Mouse (Mus musculus): ENCODE measurements around the gene Srrm2. TPM values are rescaled to one million over a fixed set of nuclear protein-coding genes. Genes with fewer than 3 reads are reported as not detected.
A peak's percentile ranks its signal among the peaks of the same experiment; 100 is the strongest.

Gene Srrm2
- polyA plus RNA-seq, 1 experiment: 117 TPM

GRCm38 (mm10) chr17:23802746-23803365 lies 12.5 kb downstream of the Srrm2 start:
- no peak for TF ChIP-seq GATA1 (IDR thresholded peaks at IDR 0.05; ENCODE audit: borderline replicate concordance, low read length)
- no peak for TF ChIP-seq FLI1 (IDR thresholded peaks at IDR 0.05; ENCODE audit: low read length)
- peaks cover 41% of the 10 kb centered on the region for H3K4me1 ChIP-seq
- no peaks in the 10 kb centered on the region for H3K27me3 ChIP-seq (replicated peaks)
- H3K4me3 ChIP-seq (replicated peaks): peak overlapping the region; percentile 95
- H3K36me3 ChIP-seq (replicated peaks; ENCODE audit: low read length): peaks cover 23% of the 10 kb centered on the region
- H3K9me3 ChIP-seq: no peaks in the 10 kb centered on the region

- TF ChIP-seq FLI1 (IDR thresholded peaks at IDR 0.05; ENCODE audit: low read length): no peak
- TF ChIP-seq GATA1 (IDR thresholded peaks at IDR 0.05; ENCODE audit: borderline replicate concordance, low read length): no peak
- Histone ChIP-seq H3K36me3 (replicated peaks; ENCODE audit: low read length) (peaks cover 30% of the 10 kb centered on the region), H3K9me3 (no peaks in the 10 kb centered on the region), H3K27me3 (replicated peaks) (no peaks in the 10 kb centered on the region), H3K4me1 (peaks cover 36% of the 10 kb centered on the region), H3K4me3 (replicated peaks) (peak overlapping the region; percentile 95)
Measured at GRCm38 (mm10) chr17:23803366-23804041, 13.2 kb downstream of the Srrm2 start.

- H3K27me3 ChIP-seq (replicated peaks): no peaks in the 10 kb centered on the region
- no peaks in the 10 kb centered on the region for H3K9me3 ChIP-seq
- peaks cover 40% of the 10 kb centered on the region for H3K36me3 ChIP-seq (replicated peaks; ENCODE audit: low read length)
- TF ChIP-seq FLI1 (IDR thresholded peaks at IDR 0.05; ENCODE audit: low read length) (no peak), GATA1 (IDR thresholded peaks at IDR 0.05; ENCODE audit: borderline replicate concordance, low read length) (no peak)
- peak overlapping the region; percentile 95 for H3K4me3 ChIP-seq (replicated peaks)
- H3K4me1 ChIP-seq: peaks cover 31% of the 10 kb centered on the region
Measured at GRCm38 (mm10) chr17:23804426-23805085, 14.2 kb downstream of the Srrm2 start.

- H3K36me3 ChIP-seq (replicated peaks; ENCODE audit: low read length): peaks cover 63% of the 10 kb centered on the region
- no peaks in the 10 kb centered on the region for H3K9me3 ChIP-seq
- H3K27me3 ChIP-seq (replicated peaks): no peaks in the 10 kb centered on the region
- TF ChIP-seq FLI1 (IDR thresholded peaks at IDR 0.05; ENCODE audit: low read length): no peak
- no peak for TF ChIP-seq GATA1 (IDR thresholded peaks at IDR 0.05; ENCODE audit: borderline replicate concordance, low read length)
- peak overlapping the region; percentile 72 for H3K4me3 ChIP-seq (replicated peaks)
- H3K4me1 ChIP-seq: peaks cover 27% of the 10 kb centered on the region
Measured at GRCm38 (mm10) chr17:23806867-23807266, 16.5 kb downstream of the Srrm2 start.

DNA sequence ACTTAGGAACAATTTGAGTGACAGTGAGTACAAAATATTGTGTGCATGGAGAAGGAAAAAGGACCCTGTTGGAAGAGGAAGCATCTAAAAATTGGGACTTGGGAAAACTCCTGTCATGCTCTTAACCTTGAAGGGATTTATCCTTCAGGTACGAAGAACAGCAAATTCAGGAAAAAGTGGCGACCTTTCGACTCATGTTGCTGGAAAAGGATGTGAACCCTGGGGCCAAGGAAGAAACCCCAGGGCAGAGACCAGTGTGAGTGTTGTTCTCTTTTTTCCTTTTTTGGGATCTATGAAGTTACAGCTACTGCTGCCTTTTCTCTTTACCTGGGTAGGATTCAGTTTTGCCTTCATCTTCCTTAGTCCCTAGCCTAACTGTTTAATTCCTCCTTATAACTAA lies 17.6 kb downstream of the Srrm2 start:
- TF ChIP-seq GATA1 (IDR thresholded peaks at IDR 0.05; ENCODE audit: borderline replicate concordance, low read length): no peak
- no peak for TF ChIP-seq FLI1 (IDR thresholded peaks at IDR 0.05; ENCODE audit: low read length)
- Histone ChIP-seq H3K36me3 (replicated peaks; ENCODE audit: low read length) (peaks cover 74% of the 10 kb centered on the region), H3K9me3 (no peaks in the 10 kb centered on the region), H3K4me3 (replicated peaks) (no peak overlapping the region), H3K4me1 (peaks cover 27% of the 10 kb centered on the region), H3K27me3 (replicated peaks) (no peaks in the 10 kb centered on the region)

GRCm38 (mm10) chr17:23815641-23816040 lies 25.3 kb downstream of the Srrm2 start:
- H3K9me3 ChIP-seq: peaks cover 14% of the 10 kb centered on the region; the same call in 1 of the 2 replicates
- H3K27me3 ChIP-seq (replicated peaks): no peaks in the 10 kb centered on the region
- H3K36me3 ChIP-seq (replicated peaks; ENCODE audit: low read length): peaks cover 100% of the 10 kb centered on the region
- H3K4me3 ChIP-seq (replicated peaks): no peak overlapping the region
- no peak for TF ChIP-seq GATA1 (IDR thresholded peaks at IDR 0.05; ENCODE audit: borderline replicate concordance, low read length)
- TF ChIP-seq FLI1 (IDR thresholded peaks at IDR 0.05; ENCODE audit: low read length): no peak
- H3K4me1 ChIP-seq: peaks cover 11% of the 10 kb centered on the region

- Histone ChIP-seq H3K27me3 (replicated peaks) (no peaks in the 10 kb centered on the region), H3K36me3 (replicated peaks; ENCODE audit: low read length) (peaks cover 100% of the 10 kb centered on the region), H3K4me1 (peaks cover 38% of the 10 kb centered on the region), H3K9me3 (peaks cover 14% of the 10 kb centered on the region; the same call in 1 of the 2 replicates), H3K4me3 (replicated peaks) (no peak overlapping the region)
- TF ChIP-seq GATA1 (IDR thresholded peaks at IDR 0.05; ENCODE audit: borderline replicate concordance, low read length) (no peak), FLI1 (IDR thresholded peaks at IDR 0.05; ENCODE audit: low read length) (no peak)
Measured at GRCm38 (mm10) chr17:23818579-23818978, 28.2 kb downstream of the Srrm2 start.

DNA sequence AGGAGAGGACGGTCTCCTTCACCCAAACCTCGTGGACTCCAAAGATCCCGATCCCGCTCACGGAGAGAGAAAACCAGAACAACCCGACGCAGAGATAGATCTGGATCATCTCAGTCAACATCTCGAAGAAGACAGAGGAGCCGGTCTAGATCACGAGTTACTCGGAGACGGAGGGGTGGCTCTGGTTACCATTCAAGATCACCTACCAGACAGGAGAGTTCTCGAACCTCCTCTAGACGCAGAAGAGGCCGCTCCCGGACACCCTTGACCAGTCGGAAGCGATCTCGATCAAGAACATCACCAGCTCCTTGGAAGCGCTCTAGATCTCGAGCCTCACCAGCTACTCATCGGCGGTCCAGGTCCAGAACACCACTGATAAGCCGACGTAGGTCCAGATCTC lies 28.9 kb downstream of the Srrm2 start:
- peaks cover 99% of the 10 kb centered on the region for H3K36me3 ChIP-seq (replicated peaks; ENCODE audit: low read length)
- no peak for TF ChIP-seq GATA1 (IDR thresholded peaks at IDR 0.05; ENCODE audit: borderline replicate concordance, low read length)
- no peak for TF ChIP-seq FLI1 (IDR thresholded peaks at IDR 0.05; ENCODE audit: low read length)
- H3K4me1 ChIP-seq: peaks cover 42% of the 10 kb centered on the region
- peaks cover 14% of the 10 kb centered on the region; the same call in 1 of the 2 replicates for H3K9me3 ChIP-seq
- no peaks in the 10 kb centered on the region for H3K27me3 ChIP-seq (replicated peaks)
- H3K4me3 ChIP-seq (replicated peaks): no peak overlapping the region

GRCm38 (mm10) chr17:23820731-23821130 lies 30.4 kb downstream of the Srrm2 start:
- Histone ChIP-seq H3K9me3 (peaks cover 10% of the 10 kb centered on the region; the same call in 1 of the 2 replicates), H3K4me1 (peaks cover 40% of the 10 kb centered on the region), H3K36me3 (replicated peaks; ENCODE audit: low read length) (peaks cover 98% of the 10 kb centered on the region)

GRCm38 (mm10) chr17:23822094-23822493 lies 31.8 kb downstream of the Srrm2 start:
- Histone ChIP-seq H3K4me1 (peaks cover 41% of the 10 kb centered on the region), H3K9me3 (peaks cover 9% of the 10 kb centered on the region; the same call in 1 of the 2 replicates), H3K36me3 (replicated peaks; ENCODE audit: low read length) (peaks cover 98% of the 10 kb centered on the region), H3K27me3 (replicated peaks) (no peaks in the 10 kb centered on the region), H3K4me3 (replicated peaks) (no peak overlapping the region)
- TF ChIP-seq FLI1 (IDR thresholded peaks at IDR 0.05; ENCODE audit: low read length) (no peak), GATA1 (IDR thresholded peaks at IDR 0.05; ENCODE audit: borderline replicate concordance, low read length) (no peak)

More at GRCm38 (mm10) chr17:23820731-23821130, 30.4 kb downstream of the Srrm2 start:
- Histone ChIP-seq H3K27me3 (replicated peaks) (no peaks in the 10 kb centered on the region), H3K4me3 (replicated peaks) (no peak overlapping the region)
- no peak for TF ChIP-seq FLI1 (IDR thresholded peaks at IDR 0.05; ENCODE audit: low read length)
- no peak for TF ChIP-seq GATA1 (IDR thresholded peaks at IDR 0.05; ENCODE audit: borderline replicate concordance, low read length)

Data from megakaryocyte, embryonic 14.5 days (primary cell).